Mouse (Mus musculus) intestine, postnatal 0 days (tissue): ENCODE measurements around the gene Gngt2. TPM values are rescaled to one million over a fixed set of nuclear protein-coding genes. Genes with fewer than 3 reads are reported as not detected.
"Not testable (repeated sequence)": the region's sequence is repeated elsewhere in the genome, so short reads cannot be mapped to it uniquely, and the experiment has no call there.

Source experiments
- ATAC-seq: fragments of 200-750 bp; cut with Nextera tagmentation; 2 replicates; pipeline ENCODE4 v1.8.0; 2017; ENCODE audit warnings: mild to moderate bottlenecking, moderate TSS enrichment, moderate library complexity
- H3K27ac ChIP-seq: fragments of 300-500 bp; sonication (generic); 2 replicates; pipeline ENCODE4 v1.5.1; 2014; ENCODE audit warnings: mild to moderate bottlenecking, low read depth, low read length, moderate library complexity
- H3K27me3 ChIP-seq: fragments of 300-500 bp; sonication (generic); replicated peaks from 2 replicates; pipeline ENCODE4 v1.6.1; 2014; ENCODE audit warnings: low read length, mixed read lengths; ENCODE audit not compliant: control insufficient read depth, insufficient read depth
- H3K36me3 ChIP-seq: fragments of 300-500 bp; sonication (generic); 2 replicates; pipeline ENCODE4 v1.6.1; 2014; ENCODE audit warnings: mild to moderate bottlenecking, moderate library complexity; ENCODE audit not compliant: control insufficient read depth, insufficient read depth
- H3K4me1 ChIP-seq: fragments of 300-500 bp; sonication (generic); replicated peaks from 2 replicates; pipeline ENCODE4 v1.6.1; 2014; ENCODE audit warnings: antibody characterized with exemption, low read length, mixed read lengths; ENCODE audit not compliant: control insufficient read depth, insufficient read depth
- H3K4me2 ChIP-seq: fragments of 300-500 bp; sonication (generic); replicated peaks from 2 replicates; pipeline ENCODE4 v1.6.1; 2014; ENCODE audit warnings: low read depth, mild to moderate bottlenecking, moderate library complexity
- H3K4me3 ChIP-seq: fragments of 300-500 bp; sonication (generic); 2 replicates; pipeline ENCODE4 v1.5.1; 2014; ENCODE audit warnings: low read depth, low read length
- H3K9ac ChIP-seq: fragments of 300-500 bp; sonication (generic); 2 replicates; pipeline ENCODE4 v1.6.1; 2014; ENCODE audit warnings: mild to moderate bottlenecking, low read depth, low read length
- H3K9me3 ChIP-seq: fragments of 300-500 bp; sonication (generic); 2 replicates; pipeline ENCODE4 v1.6.1; 2016; ENCODE audit warnings: mixed run types; ENCODE audit not compliant: control insufficient read depth
- CTCF ChIP-seq: sonication (generic); IDR thresholded peaks from 2 replicates; pipeline ENCODE4 v1.5.1; 2016; ENCODE audit warnings: low read depth, mild to moderate bottlenecking, control low read depth, antibody characterized with exemption, moderate library complexity
- WGBS: fragments of 180-500 bp; shearing (Covaris S2); extraction: QIAGEN DNeasy Blood & Tissue Kit; methylation state at CpG from one replicate; pipeline ENCODE4 v1.1.7; 2014; 5-methylcytosine and 5-hydroxymethylcytosine counted together
- polyA plus RNA-seq: library from polyadenylated mRNA; unstranded; fragments of >200 nt; fragmentation: Nextera tagmentation; extraction: Ambion mirVana; gene quantifications from 2 replicates; pipeline ENCODE4 v1.2.1, GENCODE M21; 2015

The Gngt2 gene
- polyA plus RNA-seq, 1 experiment from 2014 or later = 19.9 TPM

- Histone ChIP-seq H3K4me1 (no peaks in the 10 kb centered on the region), H3K27ac (0 out of 2 replicates have a peak overlapping the region, but pooled peaks have one; percentile 0), H3K4me2 (peak overlapping the region; percentile 75), H3K27me3 (no peaks in the 10 kb centered on the region), H3K4me3 (peak overlapping the region; percentile 64), H3K36me3 (no peaks in the 10 kb centered on the region), H3K9ac (peak overlapping the region; percentile 56), H3K9me3 (no peaks in the 10 kb centered on the region)
- 17% methylated on average over 3 of the region's 3 CpGs for WGBS
- no peak for ATAC-seq
- no peak for TF ChIP-seq CTCF
Measured at GRCm38 (mm10) chr11:95860071-95860490, 23.1 kb downstream of the Gngt2 start.

GRCm38 (mm10) chr11:95861397-95861796 lies 24.4 kb downstream of the Gngt2 start:
- Histone ChIP-seq H3K27me3 (no peaks in the 10 kb centered on the region), H3K4me3 (no peak overlapping the region), H3K4me2 (no peak overlapping the region), H3K9ac (no peak overlapping the region), H3K9me3 (no peaks in the 10 kb centered on the region), H3K27ac (no peak overlapping the region), H3K4me1 (no peaks in the 10 kb centered on the region), H3K36me3 (no peaks in the 10 kb centered on the region)
- WGBS = 98% methylated on average over 8 of the region's 8 CpGs
- TF ChIP-seq CTCF = no peak
- no peak for ATAC-seq

GRCm38 (mm10) chr11:95869442-95869841 lies 32.4 kb downstream of the Gngt2 start:
- no peak overlapping the region for H3K4me2 ChIP-seq
- no peak for ATAC-seq
- H3K4me3 ChIP-seq = no peak overlapping the region
- no peak overlapping the region for H3K9ac ChIP-seq
- H3K36me3 ChIP-seq = no peaks in the 10 kb centered on the region; the same call in 1 of the 2 replicates
- no peak for TF ChIP-seq CTCF
- H3K4me1 ChIP-seq = no peaks in the 10 kb centered on the region
- no peaks in the 10 kb centered on the region for H3K27me3 ChIP-seq
- H3K27ac ChIP-seq = no peak overlapping the region
- WGBS = 73% methylated on average over 4 of the region's 4 CpGs
- H3K9me3 ChIP-seq = no peaks in the 10 kb centered on the region

- 67% methylated on average over 6 of the region's 6 CpGs for WGBS
- no peak overlapping the region for H3K9ac ChIP-seq
- no peak overlapping the region for H3K4me2 ChIP-seq
- ATAC-seq = no peak
- TF ChIP-seq CTCF = no peak
- H3K27me3 ChIP-seq = no peaks in the 10 kb centered on the region
- H3K27ac ChIP-seq = no peak overlapping the region
- no peaks in the 10 kb centered on the region; the same call in 1 of the 2 replicates for H3K36me3 ChIP-seq
- H3K4me3 ChIP-seq = no peak overlapping the region
- no peaks in the 10 kb centered on the region for H3K9me3 ChIP-seq
- no peaks in the 10 kb centered on the region for H3K4me1 ChIP-seq
Measured at GRCm38 (mm10) chr11:95869918-95870470, 33.0 kb downstream of the Gngt2 start.

- WGBS = 60% methylated on average over 9 of the region's 9 CpGs
- Histone ChIP-seq H3K9ac (no peak overlapping the region), H3K4me3 (no peak overlapping the region), H3K36me3 (no peaks in the 10 kb centered on the region), H3K4me2 (no peak overlapping the region; the same call in 1 of the 2 replicates), H3K27me3 (no peaks in the 10 kb centered on the region), H3K27ac (no peak overlapping the region), H3K9me3 (no peaks in the 10 kb centered on the region), H3K4me1 (no peaks in the 10 kb centered on the region)
- ATAC-seq = no peak
- TF ChIP-seq CTCF = no peak
Measured at GRCm38 (mm10) chr11:95875804-95876203, 38.8 kb downstream of the Gngt2 start.

GRCm38 (mm10) chr11:95876296-95876695 lies 39.3 kb downstream of the Gngt2 start:
- 25% methylated on average over 7 of the region's 7 CpGs for WGBS
- Histone ChIP-seq H3K9me3 (no peaks in the 10 kb centered on the region), H3K4me1 (no peaks in the 10 kb centered on the region), H3K4me3 (no peak overlapping the region), H3K36me3 (no peaks in the 10 kb centered on the region), H3K9ac (no peak overlapping the region), H3K27ac (no peak overlapping the region), H3K4me2 (no peak overlapping the region; the same call in 1 of the 2 replicates), H3K27me3 (no peaks in the 10 kb centered on the region)
- peak; percentile 97 for TF ChIP-seq CTCF
- ATAC-seq = no peak

GRCm38 (mm10) chr11:95879861-95880260 lies 42.8 kb downstream of the Gngt2 start:
- H3K4me3 ChIP-seq, ATAC-seq, H3K9ac ChIP-seq, H3K9me3 ChIP-seq, H3K4me1 ChIP-seq, H3K27ac ChIP-seq, H3K36me3 ChIP-seq, H3K27me3 ChIP-seq, H3K4me2 ChIP-seq: not testable (repeated sequence)
- WGBS = 65% methylated on average over 2 of the region's 2 CpGs
